Mouse (Mus musculus): ENCODE results near the gene Crym. TPM values are rescaled to one million over a fixed set of nuclear protein-coding genes. Genes with fewer than 3 reads are reported as not detected.

The Crym gene
- polyA plus RNA-seq, 1 experiment from 2014 or later, result 0.93 TPM

DNA sequence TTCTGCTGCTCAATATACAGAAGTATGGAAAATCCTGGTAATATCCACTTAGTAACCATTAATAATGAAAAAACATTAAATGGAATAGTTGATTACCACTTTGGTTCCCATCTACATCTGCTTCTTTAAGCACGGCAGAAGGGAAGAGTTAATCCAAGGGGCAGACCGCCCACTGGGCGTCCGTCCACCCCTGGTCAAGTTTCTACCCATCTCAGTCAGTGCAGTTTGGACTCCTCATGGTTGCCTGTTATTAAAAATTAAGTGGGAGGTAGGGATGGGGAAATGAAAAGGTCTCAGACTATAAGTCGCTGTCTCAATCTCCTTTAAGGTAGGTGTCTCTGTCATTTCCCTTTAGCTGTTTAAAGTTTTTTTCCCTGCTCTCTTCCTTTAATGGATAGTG lies 13.0 kb downstream of the Crym start:
- H3K27me3 ChIP-seq (replicated peaks), result no peaks in the 10 kb centered on the region
- H3K4me3 ChIP-seq, result no peak overlapping the region
- no peaks in the 10 kb centered on the region for H3K9me3 ChIP-seq (replicated peaks)
- H3K4me2 ChIP-seq, result no peak overlapping the region
- H3K27ac ChIP-seq (ENCODE audit: poor library complexity, severe bottlenecking), result no peak overlapping the region
- WGBS, result 90% methylated on average over 5 of the region's 5 CpGs
- peaks cover 12% of the 10 kb centered on the region; the same call in 1 of the 2 replicates for H3K4me1 ChIP-seq (replicated peaks)
- no peak for ATAC-seq (ENCODE audit: insufficient number of reproducible peaks, low FRiP score)
- H3K36me3 ChIP-seq, result no peaks in the 10 kb centered on the region
- H3K9ac ChIP-seq, result no peak overlapping the region

DNA sequence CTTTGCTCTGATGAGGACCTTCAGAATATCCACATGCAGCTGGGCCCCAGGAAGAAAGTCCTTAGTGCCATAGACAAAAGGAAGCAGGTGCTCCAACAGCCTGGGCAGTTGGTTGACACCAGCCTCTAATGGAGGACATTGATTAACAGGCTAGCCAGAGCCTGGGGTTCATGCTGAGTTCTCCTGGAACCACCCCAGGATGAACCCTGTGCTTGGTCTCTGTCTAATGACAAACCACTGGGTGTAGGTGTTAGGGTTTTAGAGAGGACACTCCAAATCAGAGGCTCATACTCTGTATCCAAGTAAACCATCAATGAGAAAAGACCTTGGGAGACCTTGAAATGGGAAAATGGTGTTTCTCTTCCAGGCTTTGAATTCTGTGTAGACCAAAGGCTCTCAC lies 19.0 kb downstream of the Crym start:
- Histone ChIP-seq H3K9me3 (replicated peaks) (no peaks in the 10 kb centered on the region), H3K27ac (ENCODE audit: poor library complexity, severe bottlenecking) (no peak overlapping the region), H3K27me3 (replicated peaks) (no peaks in the 10 kb centered on the region), H3K9ac (no peak overlapping the region), H3K4me1 (replicated peaks) (no peaks in the 10 kb centered on the region), H3K4me2 (no peak overlapping the region), H3K36me3 (no peaks in the 10 kb centered on the region), H3K4me3 (no peak overlapping the region)
- ATAC-seq (ENCODE audit: insufficient number of reproducible peaks, low FRiP score), result no peak

DNA sequence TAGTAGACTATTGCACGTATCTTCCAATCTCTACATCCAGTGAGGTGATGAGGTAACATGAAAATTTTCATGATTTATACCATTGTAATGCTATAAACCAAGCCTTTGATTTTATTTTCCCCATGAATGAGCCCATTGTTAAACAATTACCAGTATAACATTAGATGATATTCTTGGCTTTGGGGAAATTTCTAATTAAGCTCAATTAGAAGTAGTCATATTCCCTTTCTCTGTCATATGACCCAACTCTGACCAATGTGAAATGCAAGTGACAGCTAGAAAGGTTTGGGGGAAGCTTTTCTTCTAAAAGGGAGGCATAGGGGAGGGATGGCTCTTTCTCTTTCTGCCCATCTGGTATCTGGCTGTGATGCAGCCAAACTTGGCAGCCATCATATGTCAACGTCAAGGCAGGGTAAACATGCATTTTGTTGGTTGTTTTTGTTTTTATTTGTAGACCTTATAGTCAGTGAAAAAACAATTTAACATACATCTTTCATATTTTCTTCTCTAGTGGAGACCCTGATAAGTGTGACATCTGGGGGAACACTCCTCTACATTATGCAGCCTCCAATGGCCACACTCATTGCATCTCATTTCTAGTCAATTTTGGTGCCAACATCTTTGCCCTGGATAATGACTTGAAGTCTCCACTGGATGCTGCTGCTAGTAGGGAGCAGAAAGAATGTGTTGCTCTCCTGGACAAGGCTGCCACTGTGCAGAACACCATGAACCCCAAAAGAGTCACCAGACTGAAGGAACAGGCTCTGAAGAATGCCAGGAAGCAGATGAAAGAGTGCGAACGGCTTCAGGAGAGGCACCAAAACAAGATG lies 20.3 kb downstream of the Crym start:
- H3K36me3 ChIP-seq, result no peaks in the 10 kb centered on the region
- H3K4me1 ChIP-seq (replicated peaks), result no peaks in the 10 kb centered on the region
- H3K9me3 ChIP-seq (replicated peaks), result no peaks in the 10 kb centered on the region
- no peak overlapping the region for H3K4me2 ChIP-seq
- WGBS, result 93% methylated on average over 4 of the region's 4 CpGs
- H3K4me3 ChIP-seq, result no peak overlapping the region
- H3K27ac ChIP-seq (ENCODE audit: poor library complexity, severe bottlenecking), result no peak overlapping the region
- H3K9ac ChIP-seq, result no peak overlapping the region
- no peaks in the 10 kb centered on the region for H3K27me3 ChIP-seq (replicated peaks)
- no peak for ATAC-seq (ENCODE audit: insufficient number of reproducible peaks, low FRiP score)

DNA sequence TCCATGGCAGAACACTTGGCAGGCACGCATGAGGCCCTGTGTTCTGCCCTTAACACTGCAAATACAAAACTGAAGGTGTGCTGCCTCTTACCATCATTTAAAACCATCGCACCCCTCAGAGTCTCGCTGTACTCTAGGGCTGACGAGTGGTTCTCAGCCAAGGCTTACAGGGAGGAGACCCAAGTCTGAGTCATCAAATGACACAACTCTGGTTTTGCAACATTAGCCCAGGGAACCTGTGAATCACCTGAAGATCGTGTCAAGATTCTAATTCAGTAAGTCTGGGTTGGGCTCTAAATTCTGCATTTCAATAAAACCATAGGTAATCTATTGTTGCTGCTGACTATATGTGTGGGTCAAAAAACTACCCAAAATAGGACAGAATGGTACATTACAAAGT lies 21.4 kb downstream of the Crym start:
- Histone ChIP-seq H3K27me3 (replicated peaks) (no peaks in the 10 kb centered on the region), H3K4me3 (no peak overlapping the region), H3K4me1 (replicated peaks) (no peaks in the 10 kb centered on the region), H3K27ac (ENCODE audit: poor library complexity, severe bottlenecking) (no peak overlapping the region), H3K36me3 (no peaks in the 10 kb centered on the region), H3K9me3 (replicated peaks) (no peaks in the 10 kb centered on the region), H3K9ac (no peak overlapping the region), H3K4me2 (no peak overlapping the region)
- WGBS, result 76% methylated on average over 5 of the region's 5 CpGs
- ATAC-seq (ENCODE audit: insufficient number of reproducible peaks, low FRiP score), result no peak

DNA sequence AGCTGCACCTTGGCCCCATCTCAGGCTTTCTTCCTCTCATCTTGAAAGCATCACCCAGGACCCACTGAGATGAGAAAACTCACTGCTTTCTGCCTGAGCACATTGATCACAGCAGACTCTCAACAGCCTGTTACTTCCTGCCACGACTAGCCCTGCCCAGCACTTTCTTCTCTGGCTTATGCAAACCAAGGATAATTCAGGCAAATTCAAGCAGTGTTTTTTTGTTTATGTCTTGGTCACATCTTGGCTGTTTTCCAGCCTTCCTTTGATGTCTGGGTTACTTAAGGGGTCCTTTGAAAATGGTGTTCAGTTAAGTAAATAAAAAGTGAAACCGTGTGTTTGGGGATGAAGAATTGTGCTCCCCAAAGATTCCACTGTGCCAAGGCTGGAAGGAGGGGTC lies 23.0 kb downstream of the Crym start:
- H3K9me3 ChIP-seq (replicated peaks), result no peaks in the 10 kb centered on the region
- WGBS, result 23% methylated on average over 2 of the region's 2 CpGs
- no peak overlapping the region for H3K27ac ChIP-seq (ENCODE audit: poor library complexity, severe bottlenecking)
- no peaks in the 10 kb centered on the region for H3K27me3 ChIP-seq (replicated peaks)
- H3K4me3 ChIP-seq, result no peak overlapping the region
- H3K9ac ChIP-seq, result no peak overlapping the region
- no peak for ATAC-seq (ENCODE audit: insufficient number of reproducible peaks, low FRiP score)
- no peaks in the 10 kb centered on the region for H3K4me1 ChIP-seq (replicated peaks)
- H3K36me3 ChIP-seq, result no peaks in the 10 kb centered on the region
- H3K4me2 ChIP-seq, result no peak overlapping the region

DNA sequence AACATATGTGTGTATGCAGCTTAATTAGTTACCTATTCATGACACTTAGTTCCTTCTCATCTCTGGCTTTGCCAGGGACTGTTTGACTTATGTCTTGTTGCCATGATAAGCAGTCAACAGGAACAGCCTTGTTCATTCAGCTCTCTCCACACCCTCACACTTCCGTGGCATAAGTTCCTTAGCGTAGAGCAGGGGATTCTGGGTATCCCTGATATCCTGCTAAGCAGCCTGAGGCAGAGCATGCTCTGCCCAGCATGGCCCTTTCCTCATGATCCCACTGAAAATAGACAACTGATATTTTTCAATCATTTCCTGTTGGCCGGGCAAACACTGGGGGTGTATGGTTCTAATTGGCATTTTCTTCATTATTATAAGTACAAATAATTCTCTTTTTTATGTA lies 24.3 kb downstream of the Crym start:
- ATAC-seq (ENCODE audit: insufficient number of reproducible peaks, low FRiP score), result no peak
- Histone ChIP-seq H3K4me3 (no peak overlapping the region), H3K4me2 (no peak overlapping the region), H3K9me3 (replicated peaks) (no peaks in the 10 kb centered on the region), H3K27me3 (replicated peaks) (no peaks in the 10 kb centered on the region), H3K27ac (ENCODE audit: poor library complexity, severe bottlenecking) (no peak overlapping the region), H3K36me3 (no peaks in the 10 kb centered on the region), H3K9ac (no peak overlapping the region), H3K4me1 (replicated peaks) (no peaks in the 10 kb centered on the region)
- 73% methylated on average over 3 of the region's 3 CpGs for WGBS

DNA sequence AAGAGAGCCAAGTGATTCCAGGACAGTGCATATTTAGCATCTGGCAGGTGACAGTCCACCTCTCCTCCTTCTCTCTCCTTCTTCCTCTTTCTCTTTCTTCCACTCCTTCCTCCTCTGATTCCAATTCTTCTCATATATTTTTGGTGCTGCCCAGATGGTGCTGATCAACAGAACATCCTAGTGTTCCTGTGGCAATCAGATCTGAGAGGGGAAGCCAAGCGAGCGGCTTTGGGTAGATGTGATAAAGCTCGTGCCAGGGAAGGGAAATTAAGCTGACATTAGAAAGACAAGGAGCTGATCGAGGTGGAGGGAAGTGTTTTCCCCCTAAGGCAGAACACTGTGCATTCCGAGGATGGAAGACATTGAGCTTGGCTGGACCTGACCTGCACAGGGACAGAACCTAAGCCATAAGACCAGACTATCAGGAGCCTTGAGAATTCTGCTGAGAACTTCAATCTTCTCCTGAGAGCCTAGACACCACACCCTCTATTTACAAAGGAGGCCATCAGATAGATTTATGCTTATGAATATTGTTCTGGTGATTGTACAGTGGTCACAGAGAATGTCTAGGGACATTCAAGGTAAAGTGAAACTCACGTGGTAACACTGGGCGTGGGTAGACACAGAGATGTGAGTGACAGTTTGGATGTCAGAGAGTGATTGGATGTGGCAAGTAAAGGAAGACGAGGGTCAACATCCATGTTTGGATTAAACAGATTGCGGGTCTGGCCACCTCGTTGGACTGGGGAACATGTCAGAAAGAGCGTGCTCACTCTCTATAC lies 27.0 kb downstream of the Crym start:
- H3K27me3 ChIP-seq (replicated peaks), result no peaks in the 10 kb centered on the region
- H3K4me1 ChIP-seq (replicated peaks), result no peaks in the 10 kb centered on the region
- no peak overlapping the region for H3K9ac ChIP-seq
- no peaks in the 10 kb centered on the region for H3K9me3 ChIP-seq (replicated peaks)
- no peak overlapping the region for H3K4me3 ChIP-seq
- H3K4me2 ChIP-seq, result no peak overlapping the region
- 70% methylated on average over 11 of the region's 11 CpGs for WGBS
- no peak for ATAC-seq (ENCODE audit: insufficient number of reproducible peaks, low FRiP score)
- no peak overlapping the region for H3K27ac ChIP-seq (ENCODE audit: poor library complexity, severe bottlenecking)
- H3K36me3 ChIP-seq, result no peaks in the 10 kb centered on the region

DNA sequence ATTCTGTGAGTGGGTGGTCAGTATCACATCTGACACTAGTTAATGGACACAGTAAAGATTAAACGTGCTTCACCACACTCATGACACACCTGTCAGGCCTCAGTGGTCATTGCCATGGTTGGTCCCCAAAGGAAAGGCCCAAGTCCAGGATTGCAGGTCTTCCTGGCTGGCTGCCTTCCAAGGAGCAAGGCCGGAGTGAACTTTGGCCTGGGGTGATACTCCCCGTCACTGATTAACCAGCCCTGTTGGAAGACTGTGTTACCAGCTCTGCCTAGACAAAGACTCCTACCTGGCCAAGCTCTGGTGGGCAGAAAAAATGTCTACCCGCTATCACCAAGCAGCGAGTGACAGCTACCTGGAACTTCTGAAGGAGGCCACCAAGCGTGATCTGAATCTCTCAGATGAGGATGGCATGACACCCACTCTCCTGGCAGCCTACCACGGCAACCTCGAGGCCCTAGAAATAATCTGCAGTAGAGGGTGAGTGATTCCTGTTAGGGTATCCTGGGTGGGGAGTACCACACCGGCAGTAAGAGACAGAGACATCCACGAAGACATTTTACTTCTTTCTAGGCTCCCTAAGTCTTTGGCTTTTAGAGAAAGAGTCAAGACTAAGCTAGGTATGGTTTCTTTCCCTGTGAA lies 28.2 kb downstream of the Crym start, which contains the start of gene Anks4b:
Gene Anks4b, plus strand, starts transcription at position 256 of the 642 bp plus-strand sequence.
- Histone ChIP-seq H3K36me3 (no peaks in the 10 kb centered on the region), H3K27me3 (replicated peaks) (no peaks in the 10 kb centered on the region), H3K9ac (no peak within 1 kb of the TSS), H3K4me1 (replicated peaks) (no peaks in the 10 kb centered on the region), H3K4me2 (no peak within 1 kb of the TSS), H3K4me3 (no peak within 1 kb of the TSS), H3K27ac (ENCODE audit: poor library complexity, severe bottlenecking) (no peak within 1 kb of the TSS), H3K9me3 (replicated peaks) (no peaks in the 10 kb centered on the region)
- 75% methylated on average over 10 of the region's 10 CpGs for WGBS
- ATAC-seq (ENCODE audit: insufficient number of reproducible peaks, low FRiP score), result no peak

DNA sequence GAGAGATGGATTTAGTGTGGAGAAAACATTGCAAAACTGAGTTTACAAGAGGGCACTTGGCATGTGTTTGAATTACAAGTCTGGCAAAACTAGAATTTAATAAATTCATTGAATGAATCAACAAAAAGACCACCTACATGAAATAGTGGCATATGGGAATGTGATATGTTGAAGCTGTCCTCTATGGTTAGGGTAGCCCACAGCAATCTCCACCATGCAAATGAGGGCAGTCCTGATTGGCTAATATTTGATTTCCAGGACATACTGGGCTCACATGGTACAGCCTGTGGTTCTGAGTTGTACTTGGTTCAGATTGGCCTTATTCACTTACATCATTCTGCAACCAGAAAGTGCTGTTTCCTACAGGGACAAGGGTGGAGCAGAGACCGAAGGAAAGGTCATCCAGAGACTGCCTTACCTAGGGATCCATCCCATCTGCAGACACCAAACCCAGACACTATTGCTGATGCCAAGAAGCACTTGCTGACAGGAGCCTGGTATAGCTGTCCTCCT lies 29.7 kb downstream of the Crym start:
- 89% methylated on average over 1 of the region's 1 CpGs for WGBS
- Histone ChIP-seq H3K36me3 (no peaks in the 10 kb centered on the region), H3K4me3 (no peak overlapping the region), H3K27me3 (replicated peaks) (no peaks in the 10 kb centered on the region), H3K9me3 (replicated peaks) (no peaks in the 10 kb centered on the region), H3K4me2 (no peak overlapping the region), H3K4me1 (replicated peaks) (no peaks in the 10 kb centered on the region), H3K27ac (ENCODE audit: poor library complexity, severe bottlenecking) (no peak overlapping the region), H3K9ac (no peak overlapping the region)
- no peak for ATAC-seq (ENCODE audit: insufficient number of reproducible peaks, low FRiP score)

DNA sequence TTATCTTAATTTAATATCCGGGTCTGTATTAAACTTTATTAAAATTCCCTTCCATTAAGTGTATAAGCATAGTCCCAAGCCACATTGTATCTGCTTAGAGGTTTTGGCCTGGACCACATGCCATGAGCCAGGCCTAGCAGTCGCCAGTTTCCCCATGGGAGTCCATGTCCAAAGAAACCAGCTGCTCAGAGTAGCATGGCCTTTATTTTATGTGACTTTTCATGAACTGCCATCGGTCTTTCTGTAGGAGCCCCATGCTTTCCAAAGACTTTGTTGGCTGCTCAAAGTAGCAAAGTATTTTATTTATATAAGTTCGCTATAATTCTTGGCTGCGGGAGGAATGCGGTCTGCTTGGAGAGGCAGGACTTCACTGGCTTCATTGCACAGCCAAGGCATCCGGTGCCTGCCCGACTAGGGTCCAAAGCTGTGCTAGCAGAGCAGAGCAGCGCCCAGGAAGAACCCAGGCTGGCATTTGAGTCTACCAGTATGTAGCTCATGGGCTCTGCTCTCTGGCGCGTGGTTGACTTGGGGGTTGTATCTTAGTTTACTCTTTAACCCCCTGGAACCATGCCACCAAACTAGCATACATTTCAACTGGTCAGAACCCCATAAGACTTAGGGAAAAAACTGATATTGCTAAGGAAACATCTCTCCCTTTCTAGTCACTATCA lies 38.2 kb downstream of the Crym start:
- 85% methylated on average over 11 of the region's 11 CpGs for WGBS
- Histone ChIP-seq H3K4me3 (no peak overlapping the region), H3K4me2 (no peak overlapping the region), H3K9me3 (replicated peaks) (no peaks in the 10 kb centered on the region), H3K27me3 (replicated peaks) (no peaks in the 10 kb centered on the region), H3K4me1 (replicated peaks) (no peaks in the 10 kb centered on the region), H3K27ac (ENCODE audit: poor library complexity, severe bottlenecking) (no peak overlapping the region), H3K9ac (no peak overlapping the region), H3K36me3 (no peaks in the 10 kb centered on the region)
- ATAC-seq (ENCODE audit: insufficient number of reproducible peaks, low FRiP score), result no peak

Data from heart, embryonic 12.5 days (tissue).